Mouse (Mus musculus): ENCODE data around the gene Thoc3.
A peak's percentile ranks its signal among the peaks of the same experiment; 100 is the strongest.

Thoc3 gene

GRCm38 (mm10) chr13:54443693-54444092 lies 25.0 kb downstream of the Thoc3 start:
- DNase-seq (ENCODE audit: low read depth, low spot score) = peak; percentile 64

DNA sequence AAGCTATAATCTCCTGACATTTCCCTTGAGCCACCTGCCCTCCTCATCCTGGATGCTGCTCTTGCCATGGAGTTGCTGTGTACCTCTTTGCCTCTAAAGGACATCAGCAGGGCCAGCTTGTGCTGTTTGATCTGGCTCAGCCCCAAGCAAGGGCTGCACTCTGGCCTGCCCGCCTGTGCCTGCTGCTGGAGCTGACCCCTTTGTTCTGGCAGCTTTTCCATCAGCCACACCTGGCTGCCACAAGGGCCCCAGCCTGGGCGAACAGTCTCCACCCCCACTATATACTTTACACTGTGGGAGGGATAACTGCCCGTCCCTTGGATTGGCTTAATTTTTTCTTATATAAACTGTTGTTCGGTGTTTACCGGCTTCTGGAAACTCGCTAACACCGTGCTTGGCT lies 28.7 kb downstream of the Thoc3 start:
- DNase-seq (ENCODE audit: low read depth, low spot score) = no peak

- DNase-seq (ENCODE audit: low read depth, low spot score) = no peak
These were observed 29.8 kb downstream of the Thoc3 start for GRCm38 (mm10) chr13:54438814-54439213.

DNA sequence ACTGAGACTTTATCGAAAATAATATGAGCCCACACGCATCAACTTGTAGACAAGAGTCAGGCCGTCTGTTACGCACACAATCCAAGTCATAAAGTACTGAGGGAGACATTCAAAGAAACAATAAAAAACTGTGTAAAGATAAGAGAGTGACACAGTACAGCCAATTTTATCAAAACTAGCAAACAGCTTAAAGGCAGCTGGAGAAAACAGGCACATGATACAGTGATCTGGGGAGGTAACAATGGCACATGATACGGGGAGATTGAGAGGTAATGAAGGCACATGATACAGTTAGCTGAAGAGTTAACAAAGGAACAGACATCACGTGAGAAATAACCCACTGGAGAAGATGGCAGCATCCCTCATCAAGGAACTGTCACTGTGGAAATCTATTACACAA lies 31.6 kb downstream of the Thoc3 start:
- no peak for DNase-seq (ENCODE audit: low read depth, low spot score)

DNA sequence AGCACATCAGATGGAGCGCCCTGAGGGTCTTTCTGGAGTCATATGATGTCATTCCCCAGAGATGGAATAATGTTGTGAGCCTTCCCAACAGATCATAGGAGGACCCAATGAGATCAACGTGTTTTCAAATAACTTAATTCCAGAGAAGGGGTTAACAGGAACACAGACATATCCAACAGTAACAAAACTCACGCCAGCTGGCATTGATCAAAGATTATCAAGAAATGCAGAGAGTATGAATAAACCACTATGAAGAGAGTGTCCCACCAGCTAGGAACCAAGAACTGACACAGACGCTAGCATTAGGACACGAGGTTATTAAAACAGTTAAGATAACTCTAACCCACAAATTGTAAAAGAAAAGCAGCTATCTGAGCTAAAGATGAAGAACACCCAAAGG lies 32.0 kb downstream of the Thoc3 start:
- no peak for DNase-seq (ENCODE audit: low read depth, low spot score)

DNA sequence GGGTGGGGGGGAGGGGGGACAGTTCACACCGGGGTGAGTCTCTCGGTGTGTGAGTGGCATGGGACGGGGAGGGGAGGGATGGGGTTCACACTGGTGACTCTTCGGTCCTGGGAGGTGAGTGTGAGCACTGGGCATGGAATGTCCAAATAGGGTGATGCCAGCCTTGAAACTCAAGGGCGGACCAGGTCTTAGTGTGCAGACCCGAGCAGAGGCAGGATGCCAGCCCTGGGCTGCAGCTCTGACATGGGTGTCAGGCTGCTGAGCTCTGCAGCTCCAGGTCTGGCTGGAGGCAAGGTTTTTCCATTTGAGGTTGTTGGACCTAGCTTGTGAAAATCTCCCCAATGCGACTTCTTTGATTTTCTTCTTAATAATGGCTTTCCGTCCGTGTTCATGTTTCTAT lies 37.5 kb downstream of the Thoc3 start:
- DNase-seq (ENCODE audit: low read depth, low spot score) = no peak

- DNase-seq (ENCODE audit: low read depth, low spot score) = no peak
These were observed 38.6 kb downstream of the Thoc3 start for GRCm38 (mm10) chr13:54430051-54430450.

- DNase-seq (ENCODE audit: low read depth, low spot score) = peak; percentile 19
These were observed 39.9 kb downstream of the Thoc3 start for GRCm38 (mm10) chr13:54428771-54429170.

GRCm38 (mm10) chr13:54426781-54427655 lies 41.6 kb downstream of the Thoc3 start:
- DNase-seq (ENCODE audit: low read depth, low spot score) = peak; percentile 33

- DNase-seq (ENCODE audit: low read depth, low spot score) = no peak
These were observed 43.4 kb downstream of the Thoc3 start for GRCm38 (mm10) chr13:54425269-54425668.

DNA sequence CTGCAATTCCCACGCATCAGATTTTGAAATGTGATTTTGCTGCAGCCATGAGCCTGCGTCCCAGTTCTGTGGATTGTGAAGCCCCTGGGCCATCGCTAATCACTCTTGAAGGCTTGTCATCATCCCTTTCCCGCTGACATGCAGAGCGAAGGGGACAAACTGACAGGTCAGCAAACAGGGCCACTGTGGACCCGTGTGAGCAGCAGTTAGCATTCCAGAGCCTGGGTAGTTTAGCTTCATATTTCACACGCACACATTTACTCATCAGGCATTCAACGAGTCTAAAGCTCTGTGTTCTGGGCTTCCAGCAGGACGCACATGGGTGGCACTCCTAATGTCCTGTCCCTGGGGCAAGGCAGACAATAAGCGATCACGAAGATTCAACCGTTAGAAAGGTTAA lies 48.4 kb downstream of the Thoc3 start:
- DNase-seq (ENCODE audit: low read depth, low spot score) = no peak

DNA sequence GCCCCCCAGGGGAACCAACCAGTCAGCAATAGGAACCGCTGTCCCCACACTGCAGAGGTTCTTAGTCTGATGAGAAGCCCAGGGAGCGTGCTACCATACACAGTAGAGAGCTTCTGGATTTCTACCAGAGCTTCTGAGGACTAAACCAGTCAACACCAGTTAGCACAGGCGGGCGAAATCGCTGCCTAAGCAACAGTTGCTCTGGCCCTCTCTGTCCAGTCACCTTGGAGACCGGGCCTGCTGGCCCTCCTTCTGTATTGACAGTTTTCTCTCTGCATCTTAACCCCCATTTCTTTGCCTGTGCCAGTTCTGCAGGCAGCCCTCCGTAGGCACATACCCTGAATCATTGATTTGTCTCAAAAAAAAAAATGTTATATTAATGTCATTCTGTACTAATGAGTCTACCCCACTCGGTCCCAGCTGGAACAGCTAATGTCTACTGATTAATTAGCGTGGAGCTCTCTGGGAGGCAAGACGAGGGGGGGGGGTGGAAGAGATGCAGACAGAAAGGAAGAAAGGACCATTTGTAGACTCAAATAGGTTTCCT lies 49.8 kb downstream of the Thoc3 start:
- peak; percentile 24 for DNase-seq (ENCODE audit: low read depth, low spot score)

DNA sequence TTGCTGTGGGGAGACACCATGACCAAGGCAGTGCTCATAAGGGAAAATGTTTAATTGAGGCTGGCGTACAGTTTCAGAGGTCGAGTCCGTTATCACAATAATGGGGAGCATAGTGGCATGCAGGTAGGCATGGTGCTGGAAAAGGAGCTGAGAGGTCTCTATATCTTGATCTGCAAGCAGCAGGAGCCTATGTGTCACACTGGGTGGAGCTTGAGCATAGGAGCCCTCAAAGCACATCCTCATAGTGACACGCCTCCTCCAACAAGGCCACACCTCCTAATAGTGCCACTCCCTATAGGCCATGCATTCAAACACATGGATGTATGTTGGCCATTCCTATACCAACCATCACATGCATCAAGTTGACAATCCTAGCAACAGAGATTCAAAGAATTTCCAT lies 53.6 kb downstream of the Thoc3 start:
- no peak for DNase-seq (ENCODE audit: low read depth, low spot score)

DNA sequence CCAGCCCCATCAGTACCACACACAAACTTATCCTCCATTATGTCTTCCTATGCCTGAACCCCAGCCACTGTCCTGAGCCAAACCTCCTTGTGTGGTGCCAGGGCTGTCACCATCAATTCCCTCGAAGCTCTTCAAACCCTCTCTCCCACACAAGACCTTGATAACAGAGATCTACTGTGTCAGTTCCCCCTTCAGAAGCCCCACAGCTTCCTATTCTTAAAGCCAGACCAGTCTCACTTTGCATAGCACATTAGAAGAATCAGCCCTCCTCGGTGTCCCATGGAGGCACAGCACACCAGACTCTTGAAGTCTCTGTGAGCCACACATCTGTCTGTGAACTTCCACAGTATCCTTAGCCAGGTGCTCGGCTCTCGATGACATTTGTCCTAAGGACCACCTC lies 55.9 kb downstream of the Thoc3 start:
- DNase-seq (ENCODE audit: low read depth, low spot score) = no peak

- DNase-seq (ENCODE audit: low read depth, low spot score) = peak; percentile 38
These were observed 56.4 kb downstream of the Thoc3 start for GRCm38 (mm10) chr13:54412236-54412635.

- DNase-seq (ENCODE audit: low read depth, low spot score) = no peak
These were observed 57.0 kb downstream of the Thoc3 start for GRCm38 (mm10) chr13:54411656-54412055.

All from brain, adult 2 months (tissue).